Mouse (Mus musculus) G1E (cell line): ENCODE data around the gene Ap2s1.

Source experiments
- CTCF ChIP-seq: IDR thresholded peaks from 2 replicates; pipeline ENCODE4 v1.5.1; 2012; ENCODE audit warnings: low read depth, low read length, inconsistent platforms, mixed read lengths
- GATA1 ChIP-seq: IDR thresholded peaks from 2 replicates; pipeline ENCODE4 v1.6.1; 2012; ENCODE audit warnings: borderline replicate concordance, low read length, inconsistent platforms, mixed read lengths
- TAL1 ChIP-seq: conservative IDR thresholded peaks from 2 replicates; pipeline ENCODE4 v1.6.1; 2012; ENCODE audit warnings: low read depth, low read length, inconsistent platforms, mixed read lengths

DNA sequence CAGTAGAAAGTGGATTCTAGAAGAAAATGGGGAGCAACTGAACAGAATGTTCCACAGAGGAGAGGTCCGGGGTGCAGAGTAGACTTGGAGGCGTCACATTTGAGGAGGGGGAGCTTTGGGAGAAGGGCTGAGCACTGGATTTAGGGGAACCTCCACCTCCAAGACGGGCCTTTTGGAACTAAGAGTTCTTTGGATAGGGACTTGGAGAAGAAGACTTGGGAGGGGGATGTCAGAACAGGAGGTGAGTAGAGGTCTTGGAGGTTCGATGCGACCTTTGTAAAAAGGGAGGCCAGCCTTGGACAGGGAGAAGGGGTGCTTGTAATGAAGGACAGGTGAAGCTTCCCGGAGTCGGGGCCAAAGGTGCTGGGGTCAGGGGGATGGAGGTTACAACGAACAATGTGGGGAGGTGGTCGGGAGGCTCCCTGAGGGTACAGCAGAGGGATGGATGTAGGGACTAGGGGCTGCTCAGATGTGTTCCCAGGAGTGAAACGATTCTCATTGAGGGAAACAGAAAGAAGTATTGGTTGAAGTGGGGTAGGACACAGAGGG, 920 bp downstream of the Ap2s1 start:
- no peak for TF ChIP-seq GATA1
- TF ChIP-seq CTCF, result no peak
- TF ChIP-seq TAL1, result no peak
